Mouse (Mus musculus) lung, postnatal 25 days (tissue): ENCODE measurements around the gene Dnajc7.
"Not testable (repeated sequence)": the region's sequence is repeated elsewhere in the genome, so short reads cannot be mapped to it uniquely, and the experiment has no call there.

Experiments used
- DNase-seq: peaks from one replicate; pipeline ENCODE4 v3.0.0; 2022; ENCODE audit warnings: low spot score

Dnajc7 gene

GRCm38 (mm10) chr11:100546955-100547354 is 73.0 kb downstream of the Dnajc7 start:
- DNase-seq, result no peak

DNA sequence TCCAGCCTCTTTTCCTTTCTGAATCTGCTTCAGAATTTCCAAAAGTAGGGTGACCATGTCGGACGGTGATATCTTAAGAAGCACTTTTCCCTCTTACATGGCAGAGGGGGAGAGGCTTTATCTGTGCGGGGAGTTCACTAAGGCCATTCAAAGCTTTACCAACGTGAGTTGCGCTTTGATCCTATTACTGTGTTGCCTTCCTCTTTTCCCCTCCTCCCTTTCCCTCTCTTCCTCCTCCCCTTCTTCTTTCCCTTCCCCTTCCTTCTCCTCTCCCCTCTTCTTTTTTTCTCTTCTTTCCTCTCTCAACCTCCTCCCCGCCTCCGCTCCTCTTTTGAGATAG is 74.3 kb downstream of the Dnajc7 start:
- no peak for DNase-seq

DNA sequence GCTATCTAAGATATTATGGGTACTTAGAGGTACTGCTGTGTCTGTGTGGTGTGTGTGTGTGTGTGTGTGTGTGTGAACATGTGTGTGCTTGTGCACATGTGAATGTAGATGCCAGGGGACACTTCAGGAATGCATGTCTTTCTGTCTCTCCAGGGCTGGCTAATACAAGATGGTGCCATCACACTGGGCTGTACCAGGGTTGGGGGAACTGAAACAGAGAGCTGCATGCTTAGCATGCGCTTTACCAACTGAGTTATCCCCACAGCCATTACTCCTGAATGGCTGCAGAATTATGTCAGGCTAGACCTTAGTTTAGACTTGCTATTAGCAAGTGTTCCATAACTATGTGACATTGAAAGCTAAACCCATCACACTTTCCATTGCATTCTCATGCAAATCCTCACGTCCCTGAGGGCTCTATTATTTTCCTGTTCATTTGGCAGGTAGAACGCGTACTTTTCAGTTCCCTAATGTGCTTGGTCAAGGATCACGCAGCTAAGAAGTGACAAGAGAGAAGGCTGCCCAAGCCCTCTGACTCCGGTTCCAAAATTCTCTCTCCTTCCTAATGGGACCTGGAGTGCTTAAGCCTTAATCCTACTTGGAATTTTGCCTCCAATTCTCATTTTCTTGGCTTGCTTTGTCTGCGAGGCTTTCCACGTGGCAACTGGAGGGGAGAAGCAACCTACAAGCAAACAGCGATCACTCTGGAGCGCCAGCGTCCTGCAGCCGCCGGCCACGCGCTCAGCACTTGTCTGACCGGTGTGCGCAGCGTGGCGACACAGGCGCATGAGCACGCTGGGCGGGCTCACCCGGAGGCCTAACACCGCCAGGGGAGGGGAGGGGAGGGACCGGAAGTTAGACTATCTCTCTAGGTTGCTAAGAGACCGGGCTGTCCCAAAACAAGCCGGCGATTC is 74.9 kb downstream of the Dnajc7 start, which contains the start of gene Ttc25:
Gene Ttc25 (plus strand): TSS at position 776 of the 914 bp plus-strand sequence.
- DNase-seq, result peak; percentile 94

GRCm38 (mm10) chr11:100541577-100541976 is 78.4 kb downstream of the Dnajc7 start:
- DNase-seq, result no peak

DNA sequence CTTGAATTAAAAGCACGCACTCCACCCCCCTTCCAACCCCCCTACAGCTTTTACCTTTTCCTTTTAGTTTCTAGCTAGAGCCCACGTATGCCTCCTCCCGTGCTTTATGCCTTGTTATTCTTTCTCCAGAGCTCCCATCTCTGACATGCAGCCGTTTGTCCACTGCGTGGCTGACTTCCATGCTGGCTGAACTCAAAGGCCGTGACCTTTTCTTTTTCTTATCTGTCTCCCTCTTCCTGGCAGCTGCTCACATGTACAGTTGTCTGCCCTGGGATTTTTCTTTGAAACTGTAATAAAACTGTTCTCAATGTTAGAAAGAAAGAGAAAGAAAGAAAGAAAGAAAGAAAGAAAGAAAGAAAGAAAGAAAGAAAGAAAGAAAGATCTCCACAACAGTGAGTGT is 79.0 kb downstream of the Dnajc7 start:
- no peak for DNase-seq

DNA sequence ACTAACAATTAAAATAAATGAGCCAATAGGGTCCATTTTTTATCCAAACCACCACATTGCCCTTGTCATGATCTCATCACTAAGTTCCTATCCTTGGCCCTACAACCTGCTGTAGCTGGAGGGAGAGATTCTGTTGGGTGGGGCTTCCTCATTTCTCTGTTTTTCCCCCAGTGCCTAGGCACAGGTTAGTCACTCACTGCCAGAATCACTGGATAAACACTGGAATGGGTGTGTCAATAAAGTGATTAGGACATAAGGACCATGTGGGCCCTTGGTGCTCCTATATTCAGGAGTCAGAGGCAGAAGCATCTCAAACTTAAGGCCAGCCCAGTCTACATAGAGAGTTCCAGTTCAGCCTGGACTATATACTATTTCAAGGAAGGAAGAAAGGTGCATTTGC is 83.5 kb downstream of the Dnajc7 start:
- DNase-seq, result no peak

- DNase-seq, result no peak
Measured at GRCm38 (mm10) chr11:100535996-100536395, 84.0 kb downstream of the Dnajc7 start.

GRCm38 (mm10) chr11:100534821-100535220 is 85.1 kb downstream of the Dnajc7 start:
- DNase-seq, result not testable (repeated sequence)

DNA sequence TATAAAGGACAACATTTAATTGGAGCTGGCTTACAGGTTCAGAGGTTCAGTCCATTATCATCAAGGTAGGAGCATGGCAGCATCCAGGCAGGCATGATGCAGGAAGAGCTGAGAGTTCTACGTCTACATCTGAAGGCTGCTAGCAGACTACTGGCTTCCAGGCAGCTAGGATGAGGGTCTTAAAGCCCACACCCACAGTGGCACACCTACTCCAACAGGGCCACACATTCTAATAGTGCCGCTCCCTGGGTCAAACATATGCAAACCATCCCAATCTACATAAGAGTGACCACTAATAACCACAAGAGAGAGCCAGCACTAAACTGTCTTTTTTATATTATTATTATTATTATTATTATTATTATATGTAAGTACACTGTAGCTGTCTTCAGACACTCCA is 85.6 kb downstream of the Dnajc7 start:
- not testable (repeated sequence) for DNase-seq

- no peak for DNase-seq
Measured at GRCm38 (mm10) chr11:100533871-100534270, 86.1 kb downstream of the Dnajc7 start.
